Mouse (Mus musculus) cortical plate, adult 2 months (tissue): ENCODE results near the gene Sarnp. TPM values are rescaled to one million over a fixed set of nuclear protein-coding genes. Genes with fewer than 3 reads are reported as not detected.

Source experiments
- H3K27ac ChIP-seq: fragments of 200-500 bp; 2 replicates; pipeline ENCODE4 v1.5.1; 2012; ENCODE audit warnings: low read length, control low read depth, inconsistent platforms; ENCODE audit not compliant: insufficient read depth
- H3K4me1 ChIP-seq: fragments of 200-500 bp; 2 replicates; pipeline ENCODE4 v1.6.1; 2011; ENCODE audit warnings: low read length; ENCODE audit not compliant: control insufficient read depth, insufficient read depth
- H3K4me3 ChIP-seq: fragments of 200-500 bp; 2 replicates; pipeline ENCODE4 v1.5.1; 2011; ENCODE audit warnings: mild to moderate bottlenecking, low read length, control low read depth; ENCODE audit not compliant: insufficient read depth
- CTCF ChIP-seq: fragments of 200-500 bp; IDR thresholded peaks from 2 replicates; pipeline ENCODE4 v1.5.1; 2011; ENCODE audit warnings: mild to moderate bottlenecking, control low read depth, low read length; ENCODE audit not compliant: insufficient read depth; ENCODE audit errors: extremely low read depth
- POLR2A ChIP-seq: fragments of 200-500 bp; IDR thresholded peaks from 2 replicates; pipeline ENCODE4 v1.6.1; 2011; ENCODE audit warnings: mild to moderate bottlenecking, low read length, control low read depth; ENCODE audit not compliant: insufficient read depth; ENCODE audit errors: extremely low read depth
- polyA plus RNA-seq: library from polyadenylated mRNA; depleted of rRNA; stranded (reverse); fragments of >200 nt; gene quantifications from 2 replicates; pipeline ENCODE4 v1.2.3, GENCODE M21; 2012

Gene Sarnp
- polyA plus RNA-seq, 1 experiment = 50.1 TPM

DNA sequence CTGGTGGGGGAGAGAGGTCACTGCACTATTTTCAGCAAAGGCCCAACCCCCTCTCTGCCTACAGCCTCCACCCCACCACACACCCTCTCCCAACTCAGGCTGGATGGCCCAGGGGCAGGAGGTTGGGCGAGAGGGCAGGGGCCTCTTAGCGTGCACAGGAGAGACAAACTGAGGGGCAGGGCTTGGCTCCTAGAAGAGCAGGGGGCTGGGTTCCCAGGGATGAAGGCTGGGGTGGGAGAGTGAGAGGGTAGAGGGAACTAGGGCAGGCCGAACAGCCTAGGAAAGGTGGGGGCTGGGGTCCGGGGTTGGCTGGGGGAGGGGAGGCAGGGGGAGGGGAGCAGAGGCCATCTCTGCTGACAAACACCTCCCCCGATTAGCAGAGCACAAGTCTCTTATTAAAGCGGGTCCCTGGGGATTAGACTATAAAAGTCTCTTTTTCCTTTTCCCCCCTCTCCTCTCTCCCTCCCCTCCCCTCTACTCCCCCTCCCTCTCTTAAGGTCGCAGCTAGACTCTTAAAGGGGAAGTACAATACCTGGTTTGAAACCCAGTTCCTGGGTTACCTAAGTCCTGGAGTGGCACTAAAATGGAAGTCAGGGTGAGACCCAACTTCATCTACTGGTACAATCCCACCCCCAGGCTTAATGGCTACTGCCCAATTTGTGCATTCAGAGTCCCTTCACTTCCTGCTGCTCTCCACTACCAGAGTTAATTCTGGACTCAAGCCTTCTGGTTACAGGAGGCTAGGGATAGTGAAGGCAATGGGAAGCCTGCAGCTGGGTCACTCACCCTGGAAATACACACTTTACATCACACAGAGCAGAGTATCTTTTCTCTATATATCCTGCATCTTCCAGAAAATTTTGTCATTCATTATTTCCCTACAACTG lies 72.1 kb downstream of the Sarnp start:
- TF ChIP-seq POLR2A = no peak
- TF ChIP-seq CTCF = no peak
- Histone ChIP-seq H3K4me1 (no peaks in the 10 kb centered on the region), H3K4me3 (no peak overlapping the region; the same call in none of the 2 replicates), H3K27ac (no peak overlapping the region)

- TF ChIP-seq CTCF (no peak), POLR2A (no peak)
- Histone ChIP-seq H3K4me1 (no peaks in the 10 kb centered on the region), H3K4me3 (no peak overlapping the region; the same call in 1 of the 2 replicates), H3K27ac (no peak overlapping the region)
These were observed 72.7 kb downstream of the Sarnp start for GRCm38 (mm10) chr10:128889846-128890245.

- H3K4me1 ChIP-seq = no peaks in the 10 kb centered on the region
- no peak for TF ChIP-seq CTCF
- TF ChIP-seq POLR2A = no peak
- no peak overlapping the region for H3K27ac ChIP-seq
- peak overlapping the region; percentile 65 for H3K4me3 ChIP-seq
These were observed 73.5 kb downstream of the Sarnp start for GRCm38 (mm10) chr10:128890383-128891295.

DNA sequence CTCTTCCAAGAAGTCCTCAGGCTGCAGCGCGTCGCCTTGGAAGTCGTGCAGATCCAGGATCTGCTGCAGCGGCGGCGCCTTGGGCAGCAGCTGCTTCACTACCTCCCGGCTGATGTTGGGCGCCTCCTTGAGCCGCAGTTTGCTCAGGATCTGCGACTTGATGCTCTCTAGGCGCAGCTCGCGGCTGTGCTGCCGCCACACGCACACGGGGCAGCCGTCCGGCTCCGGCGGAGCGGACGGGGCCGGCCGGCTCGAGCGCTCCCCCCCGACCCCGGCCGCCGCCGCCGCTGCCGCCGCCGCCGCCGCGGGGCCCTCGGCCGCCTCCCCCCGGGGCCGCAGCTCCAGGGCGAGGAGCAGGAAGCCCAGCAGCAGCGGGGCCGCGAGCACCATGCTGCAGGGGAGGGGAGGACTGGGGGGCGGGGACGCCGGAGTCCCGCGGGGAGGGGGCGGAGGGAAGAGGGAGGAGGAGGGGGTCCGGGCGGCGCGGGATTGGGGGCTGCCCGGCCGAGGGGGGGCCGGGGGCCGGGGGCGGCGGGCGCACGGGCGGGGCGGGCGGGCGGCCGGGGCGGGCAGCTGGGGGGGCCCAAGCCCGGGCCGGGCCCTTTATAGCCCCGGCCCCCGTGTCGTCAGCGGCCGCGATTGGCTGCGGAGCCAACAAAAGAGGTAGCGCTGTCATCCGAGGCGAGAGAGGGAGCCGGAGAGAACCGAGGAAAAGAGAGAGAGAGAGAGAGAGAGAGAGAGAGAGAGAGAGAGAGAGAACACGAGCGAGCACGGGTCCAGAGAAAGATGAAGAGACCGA lies 74.4 kb downstream of the Sarnp start, which contains the start of gene Gdf11:
TSS of gene Gdf11 (minus strand) at position 423 of the 799 bp plus-strand sequence.
- TF ChIP-seq POLR2A = no peak
- TF ChIP-seq CTCF = no peak
- H3K4me1 ChIP-seq = no peaks in the 10 kb centered on the region
- peak within 1 kb of the TSS; percentile 65 for H3K4me3 ChIP-seq
- no peak within 1 kb of the TSS for H3K27ac ChIP-seq

DNA sequence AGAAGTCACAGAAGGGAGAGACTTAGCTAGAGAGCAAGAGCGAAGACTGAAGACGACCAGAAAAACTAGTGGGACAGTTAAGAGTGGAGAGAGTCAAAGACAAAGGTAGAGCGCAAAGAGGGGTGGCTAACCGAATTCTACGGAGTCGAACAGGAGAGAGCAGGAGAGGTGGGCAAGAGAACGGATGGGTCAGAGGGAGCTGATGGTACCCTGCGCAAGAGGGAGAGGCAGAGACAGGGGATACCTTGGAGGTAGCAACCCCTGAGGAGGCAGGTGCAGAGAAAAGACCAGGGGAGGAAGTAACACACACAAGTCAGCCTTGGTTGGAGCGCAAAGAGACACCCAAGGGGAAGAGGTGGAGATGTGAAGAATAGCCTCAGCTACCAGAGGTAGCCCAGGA lies 75.1 kb downstream of the Sarnp start:
- no peak overlapping the region for H3K27ac ChIP-seq

DNA sequence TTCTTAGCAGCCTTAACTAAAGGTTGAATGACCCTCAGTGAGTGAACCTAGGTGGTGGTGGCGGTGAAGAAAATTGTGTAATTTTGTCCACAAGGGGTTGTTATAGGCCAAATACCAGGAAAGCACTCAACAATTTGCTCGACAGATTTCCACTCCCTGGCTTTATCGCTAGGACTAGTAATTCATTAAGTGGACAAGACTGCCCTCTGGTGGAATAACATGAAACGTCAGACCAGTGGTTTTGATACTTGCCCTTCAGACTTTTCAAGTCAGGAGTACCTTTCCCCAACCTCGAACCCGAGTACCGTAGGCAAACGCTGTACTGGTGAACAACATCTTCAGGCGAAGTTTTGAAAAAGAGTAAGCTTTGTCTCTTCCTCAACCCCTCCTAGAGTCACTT lies 78.3 kb downstream of the Sarnp start:
- Histone ChIP-seq H3K4me1 (no peaks in the 10 kb centered on the region), H3K27ac (no peak overlapping the region), H3K4me3 (no peak overlapping the region)
- no peak for TF ChIP-seq POLR2A
- peak; percentile 62; the same call in 1 of the 2 replicates for TF ChIP-seq CTCF

More for the DNA sequence above, 75.1 kb downstream of the Sarnp start:
- Histone ChIP-seq H3K4me3 (peak overlapping the region; percentile 65), H3K4me1 (no peaks in the 10 kb centered on the region)
- no peak for TF ChIP-seq POLR2A
- no peak for TF ChIP-seq CTCF

DNA sequence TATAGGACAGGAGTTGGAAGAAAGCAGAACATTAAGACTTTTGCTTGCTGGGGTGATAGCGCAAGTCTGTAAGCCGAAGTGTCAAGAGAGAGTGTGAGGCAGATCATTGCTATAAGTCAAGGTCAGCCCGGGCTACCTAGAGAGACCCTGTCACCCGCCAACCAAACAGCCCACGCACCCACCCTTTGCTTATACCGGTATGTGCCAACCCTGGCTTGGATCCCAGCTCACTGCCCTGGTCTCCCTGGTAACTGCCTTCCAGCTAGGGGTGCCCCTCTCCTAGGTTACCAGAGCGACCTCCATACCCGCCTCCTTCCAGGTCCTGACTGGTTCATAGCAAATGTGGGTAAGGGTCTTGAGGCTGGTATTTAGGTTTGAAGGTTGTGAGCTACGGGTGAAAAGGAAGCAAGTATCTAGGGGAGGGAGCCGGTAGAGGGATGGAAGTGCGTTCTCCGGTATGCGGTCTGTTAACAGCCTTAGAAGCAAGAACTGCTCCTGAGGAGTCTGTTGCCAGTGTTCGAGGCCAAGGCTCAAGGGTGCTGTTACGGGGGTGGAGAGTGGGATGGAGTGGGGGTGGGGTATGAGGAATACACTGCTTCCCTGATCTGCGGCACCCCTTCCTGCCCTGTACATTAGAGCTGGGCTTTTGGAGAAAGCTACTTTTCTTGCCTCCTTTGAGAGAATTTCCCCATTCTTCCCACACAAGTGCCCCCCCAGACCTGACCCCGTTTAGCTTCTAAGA lies 79.0 kb downstream of the Sarnp start:
- Histone ChIP-seq H3K4me3 (no peak overlapping the region), H3K4me1 (no peaks in the 10 kb centered on the region), H3K27ac (no peak overlapping the region)
- TF ChIP-seq CTCF (no peak), POLR2A (no peak)

GRCm38 (mm10) chr10:128896807-128897206 lies 79.7 kb downstream of the Sarnp start:
- Histone ChIP-seq H3K4me1 (no peaks in the 10 kb centered on the region), H3K4me3 (no peak overlapping the region), H3K27ac (no peak overlapping the region)
- TF ChIP-seq CTCF (no peak), POLR2A (no peak)
